Mouse (Mus musculus): ENCODE measurements around the gene Stkld1. TPM values are rescaled to one million over a fixed set of nuclear protein-coding genes. Genes with fewer than 3 reads are reported as not detected.

Gene Stkld1
- total and polyA plus RNA-seq, 3 experiments: 0.02 TPM; not detected in 2

- Histone ChIP-seq H3K9me3 (replicated peaks) (no peaks in the 10 kb centered on the region), H3K27me3 (ENCODE audit: insufficient read depth, low read length) (no peaks in the 10 kb centered on the region), H3K36me3 (replicated peaks) (peaks cover 83% of the 10 kb centered on the region), H3K4me3 (ENCODE audit: low read depth, low read length) (peak within 1 kb of the TSS; percentile 86), H3K4me1 (ENCODE audit: insufficient read depth, low read depth, low read length) (peaks cover 63% of the 10 kb centered on the region)
- no peak for TF ChIP-seq POLR2AphosphoS5 (IDR thresholded peaks at IDR 0.05; ENCODE audit: insufficient replicate concordance, low read depth, low read length)
- TF ChIP-seq CTCF (IDR thresholded peaks at IDR 0.05; ENCODE audit: low read depth, low read length): no peak
- no peak for TF ChIP-seq TAL1 (conservative IDR thresholded peaks at IDR 0.05; ENCODE audit: low read depth, low read length)
- TF ChIP-seq GATA1 (IDR thresholded peaks at IDR 0.05; ENCODE audit: borderline replicate concordance, low read length): no peak
- TF ChIP-seq GATA2 (IDR thresholded peaks at IDR 0.05; ENCODE audit: borderline replicate concordance, low read depth, low read length): no peak
- DNase-seq (ENCODE audit: low spot score) (peak; percentile 95), ATAC-seq (ENCODE audit: extremely low read depth, insufficient number of reproducible peaks, low FRiP score, poor library complexity, severe bottlenecking) (peak; percentile 90)
Measured at GRCm38 (mm10) chr2:26902467-26903220, 31.2 kb upstream of the Stkld1 start, which contains the start of gene Surf6. Gene Surf6, minus strand, starts transcription at chr2:26902879.

DNA sequence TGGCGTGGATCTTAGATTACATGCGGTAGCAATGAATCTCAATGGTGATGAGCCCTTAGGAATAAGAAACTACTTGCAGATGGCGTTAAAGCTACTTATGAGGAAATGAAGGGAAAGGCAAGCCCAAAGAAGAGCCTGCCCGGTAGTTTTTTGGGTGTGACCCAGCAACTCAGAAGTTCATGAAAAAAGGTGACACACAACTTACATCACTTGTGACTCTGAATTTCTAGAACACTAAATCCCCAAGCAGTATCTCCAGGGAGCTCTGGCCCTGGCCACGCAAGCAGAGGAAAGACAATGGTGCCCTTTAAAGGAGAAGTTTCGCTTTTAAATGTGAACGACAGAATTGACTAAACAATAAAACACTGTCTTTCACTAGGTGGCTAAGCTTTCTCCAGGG lies 30.5 kb upstream of the Stkld1 start:
- Histone ChIP-seq H3K27me3 (ENCODE audit: insufficient read depth, low read length) (no peaks in the 10 kb centered on the region), H3K4me3 (ENCODE audit: low read depth, low read length) (peak overlapping the region; percentile 86), H3K36me3 (replicated peaks) (peaks cover 83% of the 10 kb centered on the region), H3K9me3 (replicated peaks) (no peaks in the 10 kb centered on the region), H3K4me1 (ENCODE audit: insufficient read depth, low read depth, low read length) (peaks cover 69% of the 10 kb centered on the region)
- no peak for DNase-seq (ENCODE audit: low spot score)
- TF ChIP-seq GATA1 (IDR thresholded peaks at IDR 0.05; ENCODE audit: borderline replicate concordance, low read length): no peak
- TF ChIP-seq POLR2AphosphoS5 (IDR thresholded peaks at IDR 0.05; ENCODE audit: insufficient replicate concordance, low read depth, low read length): no peak; the same call in 1 of the 2 replicates
- TF ChIP-seq CTCF (IDR thresholded peaks at IDR 0.05; ENCODE audit: low read depth, low read length): no peak
- TF ChIP-seq GATA2 (IDR thresholded peaks at IDR 0.05; ENCODE audit: borderline replicate concordance, low read depth, low read length): no peak
- no peak for TF ChIP-seq TAL1 (conservative IDR thresholded peaks at IDR 0.05; ENCODE audit: low read depth, low read length)
- no peak for ATAC-seq (ENCODE audit: extremely low read depth, insufficient number of reproducible peaks, low FRiP score, poor library complexity, severe bottlenecking)

DNA sequence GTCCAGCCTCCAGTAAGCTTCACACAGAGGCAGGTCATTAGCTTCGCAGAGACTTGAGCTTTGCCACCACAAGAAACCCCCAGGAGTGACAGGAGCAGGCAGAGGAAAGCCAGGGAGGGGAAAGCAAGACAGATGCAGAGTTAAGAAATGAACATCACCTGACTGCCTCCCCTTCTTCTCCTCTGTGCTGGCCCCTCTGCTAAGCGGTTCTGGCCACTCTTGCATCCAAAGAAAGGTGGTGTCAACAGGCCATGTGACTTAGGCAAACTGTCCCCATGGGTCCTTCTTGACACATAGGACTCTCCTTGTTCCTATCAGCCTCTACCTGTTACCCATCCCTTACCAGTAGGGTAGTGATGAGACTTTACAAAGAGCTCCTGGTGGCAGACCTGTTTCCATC lies 27.9 kb upstream of the Stkld1 start:
- H3K9me3 ChIP-seq (replicated peaks): no peaks in the 10 kb centered on the region
- H3K27me3 ChIP-seq (ENCODE audit: insufficient read depth, low read length): no peaks in the 10 kb centered on the region
- ATAC-seq (ENCODE audit: extremely low read depth, insufficient number of reproducible peaks, low FRiP score, poor library complexity, severe bottlenecking): no peak
- no peak for DNase-seq (ENCODE audit: low spot score)
- TF ChIP-seq TAL1 (conservative IDR thresholded peaks at IDR 0.05; ENCODE audit: low read depth, low read length) (no peak), GATA1 (IDR thresholded peaks at IDR 0.05; ENCODE audit: borderline replicate concordance, low read length) (no peak), POLR2AphosphoS5 (IDR thresholded peaks at IDR 0.05; ENCODE audit: insufficient replicate concordance, low read depth, low read length) (no peak), CTCF (IDR thresholded peaks at IDR 0.05; ENCODE audit: low read depth, low read length) (no peak), GATA2 (IDR thresholded peaks at IDR 0.05; ENCODE audit: borderline replicate concordance, low read depth, low read length) (no peak)
- peaks cover 71% of the 10 kb centered on the region for H3K4me1 ChIP-seq (ENCODE audit: insufficient read depth, low read depth, low read length)
- H3K36me3 ChIP-seq (replicated peaks): peaks cover 67% of the 10 kb centered on the region
- H3K4me3 ChIP-seq (ENCODE audit: low read depth, low read length): no peak overlapping the region

GRCm38 (mm10) chr2:26906431-26906830 lies 27.4 kb upstream of the Stkld1 start:
- H3K4me1 ChIP-seq (ENCODE audit: insufficient read depth, low read depth, low read length): peaks cover 66% of the 10 kb centered on the region
- H3K27me3 ChIP-seq (ENCODE audit: insufficient read depth, low read length): no peaks in the 10 kb centered on the region
- H3K36me3 ChIP-seq (replicated peaks): peaks cover 67% of the 10 kb centered on the region
- H3K9me3 ChIP-seq (replicated peaks): no peaks in the 10 kb centered on the region
- no peak for TF ChIP-seq TAL1 (conservative IDR thresholded peaks at IDR 0.05; ENCODE audit: low read depth, low read length)
- TF ChIP-seq CTCF (IDR thresholded peaks at IDR 0.05; ENCODE audit: low read depth, low read length): no peak
- TF ChIP-seq GATA2 (IDR thresholded peaks at IDR 0.05; ENCODE audit: borderline replicate concordance, low read depth, low read length): no peak
- no peak for TF ChIP-seq GATA1 (IDR thresholded peaks at IDR 0.05; ENCODE audit: borderline replicate concordance, low read length)
- TF ChIP-seq POLR2AphosphoS5 (IDR thresholded peaks at IDR 0.05; ENCODE audit: insufficient replicate concordance, low read depth, low read length): no peak
- ATAC-seq (ENCODE audit: extremely low read depth, insufficient number of reproducible peaks, low FRiP score, poor library complexity, severe bottlenecking): no peak
- no peak overlapping the region for H3K4me3 ChIP-seq (ENCODE audit: low read depth, low read length)
- DNase-seq (ENCODE audit: low spot score): no peak

DNA sequence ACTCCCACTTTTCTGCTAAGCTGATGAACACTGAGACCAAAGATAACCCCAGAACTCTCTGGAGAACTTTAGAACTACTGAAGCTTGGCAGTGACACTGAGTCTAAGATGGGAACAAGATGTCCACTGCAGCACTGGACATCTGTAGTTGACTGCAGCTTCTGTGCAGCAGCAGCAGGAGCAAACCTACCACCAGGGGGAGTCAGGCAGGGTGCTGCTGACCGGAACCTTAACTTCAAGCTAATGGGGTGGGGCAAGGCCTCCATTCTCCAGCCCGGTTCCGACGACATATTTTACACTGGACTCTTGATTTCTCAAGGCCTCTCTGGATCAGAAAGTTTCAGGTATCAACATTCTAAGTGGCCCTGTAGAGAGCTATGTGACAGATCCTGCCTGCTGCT lies 26.7 kb upstream of the Stkld1 start:
- no peak for DNase-seq (ENCODE audit: low spot score)
- peaks cover 70% of the 10 kb centered on the region for H3K36me3 ChIP-seq (replicated peaks)

DNA sequence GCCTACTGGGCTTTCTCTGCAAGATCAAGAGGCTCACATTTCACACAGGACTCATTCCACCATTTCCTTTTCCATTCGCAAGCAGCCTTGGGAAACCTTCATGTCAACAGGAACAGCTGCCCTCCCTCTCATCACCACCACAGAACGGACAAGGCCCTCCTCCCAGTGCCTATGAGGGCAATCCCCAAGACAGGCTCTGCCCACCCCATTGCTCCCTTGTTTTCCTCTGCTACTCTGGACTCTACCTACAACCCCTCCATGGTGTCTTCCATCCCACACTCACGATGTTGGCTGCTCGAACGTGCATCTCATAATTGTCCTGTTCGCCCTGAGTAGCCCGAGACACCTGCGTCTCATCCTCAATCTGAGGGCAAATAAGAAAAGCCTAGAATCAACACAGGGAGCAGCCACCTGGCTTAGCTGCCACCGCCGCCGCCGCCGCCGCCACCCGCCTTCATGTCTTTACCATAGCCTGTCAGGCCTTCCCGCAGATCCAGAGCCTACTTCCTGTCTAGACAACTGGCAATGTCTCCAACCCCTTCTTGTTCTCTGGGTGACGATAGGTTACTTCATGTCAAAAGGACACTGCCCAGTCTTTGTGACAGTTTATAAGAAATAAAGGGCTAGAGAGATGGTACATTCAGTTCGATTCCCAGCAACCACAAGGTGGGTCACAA lies 25.0 kb upstream of the Stkld1 start:
- Histone ChIP-seq H3K4me1 (ENCODE audit: insufficient read depth, low read depth, low read length) (peaks cover 67% of the 10 kb centered on the region), H3K27me3 (ENCODE audit: insufficient read depth, low read length) (no peaks in the 10 kb centered on the region), H3K36me3 (replicated peaks) (peaks cover 84% of the 10 kb centered on the region), H3K4me3 (ENCODE audit: low read depth, low read length) (peak overlapping the region; percentile 99), H3K9me3 (replicated peaks) (no peaks in the 10 kb centered on the region)
- TF ChIP-seq TAL1 (conservative IDR thresholded peaks at IDR 0.05; ENCODE audit: low read depth, low read length) (no peak), POLR2AphosphoS5 (IDR thresholded peaks at IDR 0.05; ENCODE audit: insufficient replicate concordance, low read depth, low read length) (no peak), CTCF (IDR thresholded peaks at IDR 0.05; ENCODE audit: low read depth, low read length) (no peak), GATA2 (IDR thresholded peaks at IDR 0.05; ENCODE audit: borderline replicate concordance, low read depth, low read length) (no peak), GATA1 (IDR thresholded peaks at IDR 0.05; ENCODE audit: borderline replicate concordance, low read length) (no peak)
- ATAC-seq (ENCODE audit: extremely low read depth, insufficient number of reproducible peaks, low FRiP score, poor library complexity, severe bottlenecking) (no peak), DNase-seq (ENCODE audit: low spot score) (no peak)

More for the DNA sequence above, 26.7 kb upstream of the Stkld1 start:
- ATAC-seq (ENCODE audit: extremely low read depth, insufficient number of reproducible peaks, low FRiP score, poor library complexity, severe bottlenecking): no peak
- no peak overlapping the region for H3K4me3 ChIP-seq (ENCODE audit: low read depth, low read length)
- peak; percentile 76 for TF ChIP-seq CTCF (IDR thresholded peaks at IDR 0.05; ENCODE audit: low read depth, low read length)
- TF ChIP-seq GATA1 (IDR thresholded peaks at IDR 0.05; ENCODE audit: borderline replicate concordance, low read length): no peak
- H3K4me1 ChIP-seq (ENCODE audit: insufficient read depth, low read depth, low read length): peaks cover 61% of the 10 kb centered on the region
- H3K27me3 ChIP-seq (ENCODE audit: insufficient read depth, low read length): no peaks in the 10 kb centered on the region
- no peaks in the 10 kb centered on the region for H3K9me3 ChIP-seq (replicated peaks)

Data from G1E (cell line).